Mouse (Mus musculus) limb, embryonic 15.5 days (tissue): ENCODE results near the gene Gstm1. TPM values are rescaled to one million over a fixed set of nuclear protein-coding genes. Genes with fewer than 3 reads are reported as not detected.

ENCODE experiments used
- ATAC-seq: fragments of 200-750 bp; cut with Nextera tagmentation; 2 replicates; pipeline ENCODE4 v1.8.0; 2017; ENCODE audit warnings: low read depth, moderate TSS enrichment; ENCODE audit not compliant: insufficient number of reproducible peaks, low FRiP score, low TSS enrichment
- H3K27ac ChIP-seq: fragments of 300-500 bp; sonication (generic); 2 replicates; pipeline ENCODE4 v1.5.1; 2015; ENCODE audit warnings: moderate library complexity, mild to moderate bottlenecking, inconsistent platforms
- H3K27me3 ChIP-seq: fragments of 300-500 bp; sonication (generic); 2 replicates; pipeline ENCODE4 v1.6.1; 2015; ENCODE audit warnings: inconsistent platforms
- H3K36me3 ChIP-seq: fragments of 300-500 bp; sonication (generic); 2 replicates; pipeline ENCODE4 v1.6.1; 2015; ENCODE audit warnings: inconsistent platforms
- H3K4me1 ChIP-seq: fragments of 300-500 bp; sonication (generic); 2 replicates; pipeline ENCODE4 v1.6.1; 2015; ENCODE audit warnings: inconsistent platforms
- H3K4me2 ChIP-seq: fragments of 300-500 bp; sonication (generic); 2 replicates; pipeline ENCODE4 v1.6.1; 2015; ENCODE audit warnings: mild to moderate bottlenecking, inconsistent platforms
- H3K4me3 ChIP-seq: fragments of 300-500 bp; sonication (generic); 2 replicates; pipeline ENCODE4 v1.5.1; 2015; ENCODE audit warnings: mild to moderate bottlenecking, inconsistent platforms
- H3K9ac ChIP-seq: fragments of 300-500 bp; sonication (generic); 2 replicates; pipeline ENCODE4 v1.6.1; 2015; ENCODE audit warnings: inconsistent platforms
- H3K9me3 ChIP-seq: fragments of 300-500 bp; sonication (generic); 2 replicates; pipeline ENCODE4 v1.6.1; 2016; ENCODE audit warnings: inconsistent platforms
- WGBS: fragments of 180-500 bp; shearing (Covaris S2); methylation state at CpG from one replicate; pipeline ENCODE4 v1.1.7; 2015; 5-methylcytosine and 5-hydroxymethylcytosine counted together
- polyA plus RNA-seq: library from polyadenylated mRNA; unstranded; fragments of >200 nt; fragmentation: Nextera tagmentation; extraction: Ambion mirVana; gene quantifications from 2 replicates; pipeline ENCODE4 v1.2.1, GENCODE M21; 2015

Gstm1 gene
- polyA plus RNA-seq, result 56.1 and 63.9 TPM in 2 replicates

DNA sequence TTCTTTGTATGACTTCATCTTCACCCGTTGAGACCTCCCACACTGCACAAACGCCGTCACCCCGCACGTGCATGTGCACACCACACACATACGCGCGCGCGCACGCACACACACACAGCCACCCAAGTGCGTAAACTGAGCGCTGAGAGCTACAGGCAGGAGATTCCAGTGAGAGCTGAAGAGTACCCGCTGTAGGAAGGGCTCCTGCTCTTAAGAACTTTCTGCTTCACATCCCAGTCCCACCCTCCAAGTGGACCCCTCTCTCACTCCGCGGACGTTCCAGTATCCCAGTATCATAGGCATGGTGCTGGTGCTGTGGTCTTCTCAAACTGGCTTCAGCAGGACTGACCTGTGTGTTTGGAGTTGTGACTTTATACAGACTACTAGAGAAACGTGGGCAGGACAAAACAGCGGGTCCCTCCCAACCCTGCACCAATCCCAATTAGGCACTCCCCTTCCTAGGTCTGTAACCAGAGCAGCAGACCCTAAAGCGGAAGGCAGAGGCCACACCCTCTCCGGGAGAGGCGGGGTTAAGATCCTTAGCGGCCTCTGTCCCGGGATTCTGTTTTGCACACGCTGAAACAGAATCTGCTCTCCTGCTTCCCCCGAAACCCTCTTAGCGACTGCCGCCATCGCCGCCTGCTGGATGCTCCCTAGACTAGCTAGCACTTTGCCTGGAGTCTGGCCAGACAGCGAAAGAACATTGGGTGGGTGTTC lies at the start of gene Gstm1:
Gene Gstm1, minus strand, starts transcription at position 501 of the 717 bp plus-strand sequence.
- Histone ChIP-seq H3K27me3 (no peaks in the 10 kb centered on the region), H3K4me3 (peak within 1 kb of the TSS; percentile 45), H3K9me3 (no peaks in the 10 kb centered on the region), H3K27ac (peak within 1 kb of the TSS; percentile 94), H3K36me3 (no peaks in the 10 kb centered on the region), H3K4me1 (peaks cover 13% of the 10 kb centered on the region), H3K4me2 (peak within 1 kb of the TSS; percentile 76), H3K9ac (peak within 1 kb of the TSS; percentile 47)
- ATAC-seq, result peak; percentile 99
- WGBS, result under 1% methylated on average over 31 of the region's 31 CpGs

DNA sequence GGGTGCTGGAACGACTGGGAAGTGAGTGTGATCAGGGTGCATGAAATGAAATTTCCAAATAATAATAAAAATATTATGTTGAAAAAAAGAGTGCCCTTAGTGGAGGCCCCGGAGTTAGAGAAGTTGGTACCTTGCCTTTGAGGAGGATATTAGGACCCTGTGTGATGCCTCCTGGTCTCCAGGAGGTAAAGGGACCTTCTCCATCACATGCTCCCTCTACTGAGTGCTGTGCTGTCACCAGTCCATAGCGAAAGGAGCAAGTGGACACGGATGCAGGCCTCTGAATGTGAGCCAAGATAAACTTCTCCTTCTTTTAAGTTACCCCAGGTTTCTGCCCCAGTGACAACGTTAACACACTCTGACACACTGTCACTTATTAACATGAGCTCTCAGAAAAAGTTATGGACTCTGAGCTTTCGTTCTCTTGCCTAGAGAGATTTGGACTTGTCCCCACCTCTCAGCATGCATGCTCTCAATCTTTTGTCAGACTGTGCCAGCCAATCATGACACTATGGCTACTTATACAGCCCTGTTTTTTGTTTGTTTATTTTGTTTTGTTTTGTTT lies 49.7 kb upstream of the Gstm1 start:
- ATAC-seq, result no peak
- no peak overlapping the region for H3K4me2 ChIP-seq
- H3K4me3 ChIP-seq, result no peak overlapping the region
- no peak overlapping the region for H3K27ac ChIP-seq
- no peaks in the 10 kb centered on the region for H3K9me3 ChIP-seq
- no peaks in the 10 kb centered on the region for H3K4me1 ChIP-seq
- 68% methylated on average over 6 of the region's 6 CpGs for WGBS
- no peaks in the 10 kb centered on the region for H3K27me3 ChIP-seq
- no peak overlapping the region for H3K9ac ChIP-seq
- H3K36me3 ChIP-seq, result no peaks in the 10 kb centered on the region

DNA sequence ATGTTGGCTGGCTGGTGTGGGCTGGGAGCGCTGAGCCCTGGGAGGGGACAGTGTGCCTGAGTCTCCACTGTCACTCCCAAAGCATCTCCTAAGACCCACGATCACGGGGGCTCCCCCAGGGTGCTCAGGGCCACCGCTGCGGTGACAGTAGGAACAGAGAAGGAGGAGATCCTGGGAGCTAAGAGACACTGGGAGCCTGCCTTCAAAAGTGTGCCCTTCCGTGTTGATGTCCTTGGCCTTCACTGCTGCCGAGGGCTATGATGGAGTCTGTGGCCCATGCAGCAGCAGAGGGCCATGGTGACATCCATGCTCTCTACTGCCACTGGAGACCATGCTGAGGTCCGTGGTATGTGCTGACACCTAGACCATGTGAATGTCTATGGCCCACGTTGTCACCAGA lies 47.8 kb upstream of the Gstm1 start:
- Histone ChIP-seq H3K4me2 (no peak overlapping the region), H3K36me3 (no peaks in the 10 kb centered on the region), H3K4me3 (no peak overlapping the region), H3K27me3 (no peaks in the 10 kb centered on the region), H3K9ac (no peak overlapping the region), H3K27ac (no peak overlapping the region), H3K4me1 (peaks cover 3% of the 10 kb centered on the region; the same call in 1 of the 2 replicates), H3K9me3 (no peaks in the 10 kb centered on the region)
- no peak for ATAC-seq
- WGBS, result 80% methylated on average over 9 of the region's 9 CpGs

DNA sequence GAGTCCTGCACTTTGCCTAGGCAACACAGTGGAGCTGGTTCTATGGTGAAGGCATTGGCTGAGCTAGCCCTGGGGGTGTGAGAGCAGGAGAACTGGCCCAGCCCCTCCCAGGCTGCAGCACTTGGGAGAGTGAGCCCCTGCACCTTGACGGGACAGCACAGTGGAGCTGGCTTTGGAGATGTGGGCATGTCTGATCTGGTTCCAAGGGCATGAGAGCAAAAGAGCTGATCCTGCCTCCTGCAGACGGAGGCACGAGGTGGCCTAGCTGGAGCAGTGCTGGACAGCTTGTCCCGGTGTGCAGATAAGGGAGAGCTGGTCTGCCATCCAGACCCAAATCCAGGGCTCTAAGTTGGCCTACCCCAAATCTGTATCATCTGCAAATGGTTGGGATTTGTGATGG lies 46.9 kb upstream of the Gstm1 start:
- Histone ChIP-seq H3K27ac (no peak overlapping the region), H3K27me3 (no peaks in the 10 kb centered on the region), H3K36me3 (no peaks in the 10 kb centered on the region), H3K9me3 (no peaks in the 10 kb centered on the region), H3K9ac (no peak overlapping the region), H3K4me2 (no peak overlapping the region), H3K4me3 (no peak overlapping the region), H3K4me1 (peaks cover 3% of the 10 kb centered on the region; the same call in 1 of the 2 replicates)
- WGBS, result 70% methylated on average over 4 of the region's 4 CpGs
- no peak for ATAC-seq

DNA sequence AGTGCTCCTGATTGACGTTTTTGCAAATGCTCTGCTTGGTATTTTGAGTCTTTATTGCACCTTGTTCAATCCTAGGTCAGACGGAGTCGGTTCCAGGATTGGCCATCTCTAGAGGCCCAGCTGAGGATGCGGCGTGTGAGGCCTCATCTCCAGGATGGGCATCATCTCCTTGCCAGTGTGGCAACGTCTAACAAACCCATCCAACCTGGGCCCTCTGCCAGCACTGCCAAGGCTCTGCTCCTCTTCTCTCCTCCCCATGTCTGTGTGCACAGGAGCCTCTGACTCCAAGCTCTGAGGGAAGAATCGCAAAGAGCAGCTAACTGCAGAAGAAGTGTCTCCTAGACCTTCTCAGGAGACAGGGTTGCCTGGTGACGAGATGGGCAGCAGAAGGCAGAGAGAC lies 44.9 kb upstream of the Gstm1 start:
- no peak overlapping the region for H3K9ac ChIP-seq
- H3K4me2 ChIP-seq, result no peak overlapping the region
- peaks cover 3% of the 10 kb centered on the region; the same call in 1 of the 2 replicates for H3K4me1 ChIP-seq
- WGBS, result 79% methylated on average over 8 of the region's 8 CpGs
- no peak overlapping the region for H3K27ac ChIP-seq
- H3K27me3 ChIP-seq, result no peaks in the 10 kb centered on the region
- ATAC-seq, result no peak
- no peaks in the 10 kb centered on the region for H3K9me3 ChIP-seq
- no peak overlapping the region for H3K4me3 ChIP-seq
- H3K36me3 ChIP-seq, result no peaks in the 10 kb centered on the region

DNA sequence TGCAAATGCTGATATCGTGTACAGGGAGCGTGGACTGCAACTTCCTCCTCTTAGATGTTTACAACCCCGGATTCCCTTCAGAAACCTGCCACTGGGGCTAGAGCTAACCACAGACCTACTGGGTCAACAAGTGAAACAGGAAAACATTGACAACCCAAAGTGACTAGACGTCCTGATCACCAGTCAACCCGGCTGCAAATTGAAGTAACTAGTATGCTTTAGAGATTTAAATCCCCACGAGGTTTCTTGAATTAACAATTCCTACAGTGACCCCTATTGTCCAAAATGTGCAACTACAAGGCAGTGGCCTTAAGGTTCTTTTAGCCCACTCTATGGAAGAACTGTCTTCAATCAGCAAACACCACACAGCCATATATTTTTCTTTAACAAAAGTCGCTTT lies 43.6 kb upstream of the Gstm1 start:
- no peak overlapping the region for H3K27ac ChIP-seq
- peaks cover 3% of the 10 kb centered on the region; the same call in 1 of the 2 replicates for H3K4me1 ChIP-seq
- 14% methylated on average over 7 of the region's 7 CpGs for WGBS
- H3K9ac ChIP-seq, result no peak overlapping the region
- H3K27me3 ChIP-seq, result no peaks in the 10 kb centered on the region
- no peaks in the 10 kb centered on the region for H3K36me3 ChIP-seq
- no peak overlapping the region for H3K4me2 ChIP-seq
- no peaks in the 10 kb centered on the region for H3K9me3 ChIP-seq
- ATAC-seq, result no peak
- H3K4me3 ChIP-seq, result no peak overlapping the region

DNA sequence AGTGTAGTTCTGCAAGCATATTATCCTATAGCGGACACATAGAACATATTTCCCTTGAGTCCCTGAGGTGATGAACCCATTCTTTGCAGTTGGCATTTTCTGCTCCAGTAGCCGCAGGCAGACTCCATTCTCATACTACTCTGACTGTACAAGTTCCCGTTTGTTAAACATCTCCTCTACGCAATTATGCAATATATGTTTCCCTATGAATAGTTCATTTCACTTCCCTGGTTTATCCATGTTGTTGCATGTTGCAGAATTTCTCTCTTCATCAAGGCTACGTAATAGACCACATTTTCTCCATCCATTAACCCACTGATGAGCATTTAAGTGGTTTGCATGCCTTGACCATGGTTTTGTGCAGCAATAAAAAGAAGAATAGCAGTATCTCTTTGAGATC lies 32.7 kb upstream of the Gstm1 start:
- 92% methylated on average over 5 of the region's 5 CpGs for WGBS
- Histone ChIP-seq H3K9me3 (no peaks in the 10 kb centered on the region), H3K36me3 (no peaks in the 10 kb centered on the region), H3K27me3 (no peaks in the 10 kb centered on the region), H3K4me3 (no peak overlapping the region), H3K27ac (no peak overlapping the region), H3K9ac (no peak overlapping the region), H3K4me1 (no peaks in the 10 kb centered on the region), H3K4me2 (no peak overlapping the region)
- ATAC-seq, result no peak

DNA sequence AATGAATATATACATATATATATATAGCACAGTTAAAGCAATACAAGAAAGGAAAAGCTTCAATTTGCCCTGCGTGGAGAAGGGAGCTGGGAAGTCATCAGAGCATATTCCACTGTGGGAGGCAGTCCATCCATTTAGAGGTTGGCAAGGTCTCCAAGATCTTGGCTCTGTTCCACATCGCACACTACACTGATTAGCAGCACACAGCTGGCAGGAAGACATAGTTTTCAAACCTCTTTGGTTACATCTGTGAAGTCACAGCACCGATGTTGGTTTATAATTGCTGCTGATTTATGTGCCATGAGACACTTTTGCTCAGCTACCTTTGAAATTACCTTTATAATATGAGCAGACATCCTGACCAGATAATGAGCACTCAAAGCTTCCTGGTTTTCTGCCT lies 30.5 kb upstream of the Gstm1 start:
- Histone ChIP-seq H3K36me3 (no peaks in the 10 kb centered on the region), H3K4me2 (no peak overlapping the region), H3K9me3 (no peaks in the 10 kb centered on the region), H3K4me1 (peaks cover 5% of the 10 kb centered on the region), H3K27ac (no peak overlapping the region), H3K27me3 (no peaks in the 10 kb centered on the region), H3K9ac (no peak overlapping the region), H3K4me3 (no peak overlapping the region)
- ATAC-seq, result no peak
- WGBS, result 49% methylated on average over 3 of the region's 3 CpGs

DNA sequence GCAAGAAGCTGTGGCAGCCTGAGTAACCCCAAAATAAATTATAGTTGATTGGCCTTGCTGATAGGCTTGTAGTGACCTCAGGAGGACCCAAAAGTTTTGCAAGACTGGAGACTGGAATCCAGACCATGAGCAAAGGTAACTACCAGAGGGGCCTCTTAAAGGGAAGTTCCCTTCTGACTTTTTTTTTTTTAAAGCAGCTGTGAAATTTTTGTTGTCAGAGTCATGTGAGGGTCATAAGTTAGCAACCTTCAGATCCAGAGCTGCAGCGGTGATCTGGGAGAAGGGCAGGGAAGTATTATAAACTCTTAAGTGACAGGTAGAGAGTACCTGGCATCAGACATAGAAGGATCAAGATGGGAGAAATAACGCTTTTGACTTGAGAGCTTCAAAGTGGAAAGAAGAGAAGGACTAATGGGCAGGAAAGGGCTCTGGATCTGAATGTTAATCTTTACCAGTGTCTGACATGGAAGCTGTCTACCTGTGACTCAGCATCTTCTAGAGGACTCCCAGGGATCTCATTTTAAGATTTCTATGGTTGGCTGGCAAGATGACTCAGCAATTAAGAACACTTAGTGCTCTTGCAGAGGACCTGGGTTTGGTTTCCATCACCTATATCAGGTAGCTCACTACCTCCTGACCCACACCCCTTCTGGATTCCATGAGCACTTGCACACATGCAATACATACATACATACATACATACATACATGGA lies 29.3 kb upstream of the Gstm1 start:
- ATAC-seq, result no peak
- H3K9me3 ChIP-seq, result no peaks in the 10 kb centered on the region
- H3K9ac ChIP-seq, result no peak overlapping the region
- WGBS, result 79% methylated on average over 2 of the region's 2 CpGs
- no peak overlapping the region for H3K27ac ChIP-seq
- H3K36me3 ChIP-seq, result no peaks in the 10 kb centered on the region
- H3K4me3 ChIP-seq, result no peak overlapping the region
- H3K4me2 ChIP-seq, result no peak overlapping the region
- no peaks in the 10 kb centered on the region for H3K27me3 ChIP-seq
- H3K4me1 ChIP-seq, result peaks cover 5% of the 10 kb centered on the region

DNA sequence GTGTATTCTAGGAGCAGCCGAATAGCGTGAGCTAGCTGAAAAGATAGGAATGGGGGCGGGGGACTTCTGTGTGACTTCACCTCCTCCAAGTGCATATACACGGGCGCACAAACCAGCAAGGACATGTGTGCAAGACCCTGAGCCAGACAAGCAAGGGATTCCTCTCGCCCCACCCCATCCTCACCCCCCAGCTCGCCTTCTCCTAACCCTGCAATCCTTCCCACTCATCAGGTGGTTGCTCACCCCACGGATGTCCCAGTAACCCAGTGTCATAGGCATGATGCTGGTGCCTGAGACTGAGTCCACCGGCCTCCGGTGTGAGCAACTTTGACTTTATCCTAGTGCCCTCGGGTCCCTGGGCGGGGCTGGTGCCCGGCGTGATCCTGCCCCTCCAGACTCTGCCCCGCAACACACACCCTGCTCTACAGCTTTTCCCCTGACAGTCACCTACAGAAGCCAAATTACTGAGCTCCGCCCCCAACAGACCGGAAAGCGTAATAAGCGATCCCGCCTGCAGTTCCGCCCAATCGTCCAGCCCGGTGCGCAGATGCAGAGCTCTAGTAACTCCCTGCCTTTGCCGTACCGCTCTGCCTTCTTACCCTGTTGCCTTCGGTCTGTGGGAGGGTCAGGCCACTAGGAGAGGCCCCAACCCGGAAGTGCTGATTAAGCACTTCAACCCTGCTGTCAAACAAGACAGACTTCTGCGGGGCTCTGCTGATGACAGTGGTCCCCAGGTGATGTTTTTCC lies 26.8 kb upstream of the Gstm1 start, which contains the start of gene Gstm4:
Gene Gstm4, minus strand, starts transcription at position 501 of the 747 bp plus-strand sequence.
- H3K4me1 ChIP-seq, result peaks cover 5% of the 10 kb centered on the region
- H3K27ac ChIP-seq, result peak within 1 kb of the TSS; percentile 74
- H3K4me2 ChIP-seq, result peak within 1 kb of the TSS; percentile 88
- ATAC-seq, result peak; percentile 81
- no peaks in the 10 kb centered on the region for H3K9me3 ChIP-seq
- peak within 1 kb of the TSS; percentile 57 for H3K4me3 ChIP-seq
- H3K9ac ChIP-seq, result peak within 1 kb of the TSS; percentile 56
- 6% methylated on average over 29 of the region's 29 CpGs for whole genome bisulfite sequencing
- no peaks in the 10 kb centered on the region for H3K36me3 ChIP-seq
- H3K27me3 ChIP-seq, result no peaks in the 10 kb centered on the region

DNA sequence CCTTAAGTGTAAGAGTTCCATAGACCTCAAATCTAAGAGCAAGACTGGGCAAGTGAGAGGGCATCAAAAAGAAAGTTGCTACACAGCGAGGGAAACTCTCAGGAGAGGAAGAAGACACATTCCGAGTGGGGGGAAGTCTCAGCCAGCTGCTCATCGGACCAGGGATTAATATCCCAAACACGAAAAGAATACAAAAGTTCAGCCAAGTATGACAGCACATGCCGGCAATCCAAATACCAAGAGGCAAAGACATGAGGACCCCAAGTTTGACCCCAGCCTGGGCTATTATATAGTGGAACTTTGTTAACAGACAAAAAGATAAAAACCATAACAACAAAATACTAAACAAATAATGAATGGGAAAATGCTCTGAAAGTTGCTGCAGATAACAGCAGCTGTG lies 15.4 kb upstream of the Gstm1 start:
- ATAC-seq, result no peak
- no peak overlapping the region for H3K9ac ChIP-seq
- H3K4me3 ChIP-seq, result no peak overlapping the region
- H3K9me3 ChIP-seq, result no peaks in the 10 kb centered on the region
- H3K27ac ChIP-seq, result no peak overlapping the region
- H3K4me2 ChIP-seq, result no peak overlapping the region
- no peaks in the 10 kb centered on the region for H3K36me3 ChIP-seq
- 63% methylated on average over 5 of the region's 5 CpGs for WGBS
- H3K4me1 ChIP-seq, result no peaks in the 10 kb centered on the region
- H3K27me3 ChIP-seq, result no peaks in the 10 kb centered on the region
